Mouse (Mus musculus) limb, embryonic 11.5 days (tissue): Measurements from ENCODE around the gene Ell. TPM values are rescaled to one million over a fixed set of nuclear protein-coding genes. Genes with fewer than 3 reads are reported as not detected.

Experiments
- ATAC-seq: fragments of 200-750 bp; cut with Nextera tagmentation; 2 replicates; pipeline ENCODE4 v1.8.0; 2017; ENCODE audit warnings: low read depth; ENCODE audit not compliant: insufficient number of reproducible peaks, low FRiP score, low TSS enrichment
- DNase-seq: peaks from one replicate; pipeline ENCODE4 v3.0.0-alpha.2; 2015; ENCODE audit warnings: low spot score
- H3K27ac ChIP-seq: fragments of 300-500 bp; sonication (generic); replicated peaks from 2 replicates; pipeline ENCODE4 v1.5.1; 2014; ENCODE audit warnings: low read depth, mild to moderate bottlenecking, low read length
- H3K27me3 ChIP-seq: fragments of 300-500 bp; sonication (generic); 2 replicates; pipeline ENCODE4 v1.6.1; 2014; ENCODE audit warnings: mild to moderate bottlenecking, low read length, mixed read lengths; ENCODE audit not compliant: control insufficient read depth, insufficient read depth
- H3K36me3 ChIP-seq: fragments of 300-500 bp; sonication (generic); 2 replicates; pipeline ENCODE4 v1.6.1; 2014; ENCODE audit warnings: mild to moderate bottlenecking, low read length, moderate library complexity, mixed read lengths; ENCODE audit not compliant: control insufficient read depth, insufficient read depth
- H3K4me1 ChIP-seq: fragments of 300-500 bp; sonication (generic); 2 replicates; pipeline ENCODE4 v1.6.1; 2014; ENCODE audit warnings: low read length, mixed read lengths; ENCODE audit not compliant: control insufficient read depth, insufficient read depth
- H3K4me2 ChIP-seq: fragments of 300-500 bp; sonication (generic); 2 replicates; pipeline ENCODE4 v1.6.1; 2014; ENCODE audit warnings: low read depth, mild to moderate bottlenecking, moderate library complexity; ENCODE audit not compliant: severe bottlenecking
- H3K4me3 ChIP-seq: fragments of 300-500 bp; sonication (generic); 2 replicates; pipeline ENCODE4 v1.5.1; 2014; ENCODE audit warnings: low read depth, low read length
- H3K9ac ChIP-seq: fragments of 300-500 bp; sonication (generic); 2 replicates; pipeline ENCODE4 v1.6.1; 2014; ENCODE audit warnings: mild to moderate bottlenecking, low read length
- H3K9me3 ChIP-seq: fragments of 300-500 bp; sonication (generic); 2 replicates; pipeline ENCODE4 v1.6.1; 2016; ENCODE audit warnings: low read length; ENCODE audit not compliant: control insufficient read depth
- WGBS: fragments of 180-500 bp; shearing (Covaris S2); extraction: QIAGEN DNeasy Blood & Tissue Kit; methylation state at CpG from one replicate; pipeline ENCODE4 v1.1.7; 2014; 5-methylcytosine and 5-hydroxymethylcytosine counted together
- polyA plus RNA-seq: library from polyadenylated mRNA; unstranded; fragments of >200 nt; fragmentation: Nextera tagmentation; extraction: Ambion mirVana; gene quantifications from 2 replicates; pipeline ENCODE4 v1.2.1, GENCODE M21; 2014

Gene Ell
- polyA plus RNA-seq, 1 experiment from 2014 or later: 20.1 TPM

GRCm38 (mm10) chr8:70630532-70631381, 91.5 kb downstream of the Ell start:
- no peaks in the 10 kb centered on the region for H3K36me3 ChIP-seq
- no peak overlapping the region for H3K27ac ChIP-seq
- DNase-seq: peak; percentile 54
- H3K4me3 ChIP-seq: no peak overlapping the region
- peaks cover 11% of the 10 kb centered on the region for H3K27me3 ChIP-seq
- WGBS: 11% methylated on average over 22 of the region's 22 CpGs
- H3K9me3 ChIP-seq: no peaks in the 10 kb centered on the region
- H3K4me2 ChIP-seq: peak overlapping the region; percentile 61; the same call in 1 of the 2 replicates
- H3K9ac ChIP-seq: no peak overlapping the region
- peak; percentile 52 for ATAC-seq
- peaks cover 9% of the 10 kb centered on the region; the same call in 1 of the 2 replicates for H3K4me1 ChIP-seq

GRCm38 (mm10) chr8:70631436-70631835, 92.2 kb downstream of the Ell start:
- Histone ChIP-seq H3K27ac (no peak overlapping the region), H3K4me2 (peak overlapping the region; percentile 12; the same call in 1 of the 2 replicates), H3K4me3 (no peak overlapping the region), H3K27me3 (peaks cover 11% of the 10 kb centered on the region), H3K9ac (peak overlapping the region; percentile 27; the same call in 1 of the 2 replicates), H3K9me3 (no peaks in the 10 kb centered on the region), H3K4me1 (peaks cover 9% of the 10 kb centered on the region; the same call in 1 of the 2 replicates), H3K36me3 (no peaks in the 10 kb centered on the region)
- 20% methylated on average over 24 of the region's 24 CpGs for WGBS
- no peak for DNase-seq
- no peak for ATAC-seq

GRCm38 (mm10) chr8:70632346-70632892, 93.2 kb downstream of the Ell start, which contains the start of gene Gdf15:
Gdf15 (minus strand) TSS chr8:70632456.
- Histone ChIP-seq H3K9me3 (no peaks in the 10 kb centered on the region), H3K4me3 (no peak within 1 kb of the TSS), H3K4me1 (peaks cover 9% of the 10 kb centered on the region; the same call in 1 of the 2 replicates), H3K27me3 (peaks cover 11% of the 10 kb centered on the region), H3K36me3 (no peaks in the 10 kb centered on the region), H3K9ac (peak within 1 kb of the TSS; percentile 27; the same call in 1 of the 2 replicates), H3K4me2 (peak within 1 kb of the TSS; percentile 12; the same call in 1 of the 2 replicates), H3K27ac (no peak within 1 kb of the TSS)
- DNase-seq: no peak
- WGBS: 74% methylated on average over 6 of the region's 6 CpGs
- no peak for ATAC-seq

- Histone ChIP-seq H3K9me3 (no peaks in the 10 kb centered on the region), H3K27me3 (peaks cover 11% of the 10 kb centered on the region), H3K4me2 (no peak overlapping the region), H3K4me3 (no peak overlapping the region), H3K4me1 (peaks cover 9% of the 10 kb centered on the region; the same call in 1 of the 2 replicates), H3K27ac (no peak overlapping the region), H3K36me3 (no peaks in the 10 kb centered on the region), H3K9ac (no peak overlapping the region)
- DNase-seq (no peak), ATAC-seq (no peak)
- WGBS: 68% methylated on average over 6 of the region's 6 CpGs
Observed at GRCm38 (mm10) chr8:70634066-70634465, 94.8 kb downstream of the Ell start.

GRCm38 (mm10) chr8:70635527-70635926, 96.3 kb downstream of the Ell start:
- DNase-seq (no peak), ATAC-seq (no peak)
- no peak overlapping the region for H3K27ac ChIP-seq
- 74% methylated on average over 6 of the region's 6 CpGs for WGBS
- H3K9ac ChIP-seq: no peak overlapping the region
- peaks cover 11% of the 10 kb centered on the region for H3K27me3 ChIP-seq
- no peaks in the 10 kb centered on the region for H3K36me3 ChIP-seq
- no peak overlapping the region for H3K4me2 ChIP-seq
- H3K4me3 ChIP-seq: no peak overlapping the region
- H3K9me3 ChIP-seq: no peaks in the 10 kb centered on the region
- H3K4me1 ChIP-seq: 0 out of 2 replicates have a peak, but pooled peaks cover 3% of the 10 kb centered on the region

GRCm38 (mm10) chr8:70636838-70637237, 97.6 kb downstream of the Ell start:
- DNase-seq (no peak), ATAC-seq (no peak)
- Histone ChIP-seq H3K36me3 (no peaks in the 10 kb centered on the region), H3K27me3 (0 out of 2 replicates have a peak, but pooled peaks cover 2% of the 10 kb centered on the region), H3K9me3 (no peaks in the 10 kb centered on the region), H3K4me1 (no peaks in the 10 kb centered on the region), H3K27ac (no peak overlapping the region), H3K9ac (no peak overlapping the region), H3K4me2 (no peak overlapping the region), H3K4me3 (no peak overlapping the region)
- WGBS: 65% methylated on average over 8 of the region's 8 CpGs

GRCm38 (mm10) chr8:70638752-70639151, 99.5 kb downstream of the Ell start:
- H3K9me3 ChIP-seq: no peaks in the 10 kb centered on the region
- 76% methylated on average over 9 of the region's 9 CpGs for WGBS
- no peak overlapping the region for H3K9ac ChIP-seq
- ATAC-seq: no peak
- no peaks in the 10 kb centered on the region for H3K36me3 ChIP-seq
- no peaks in the 10 kb centered on the region for H3K4me1 ChIP-seq
- H3K27ac ChIP-seq: no peak overlapping the region
- H3K27me3 ChIP-seq: no peaks in the 10 kb centered on the region
- no peak for DNase-seq
- H3K4me3 ChIP-seq: no peak overlapping the region
- H3K4me2 ChIP-seq: no peak overlapping the region
